Mouse (Mus musculus): Measurements from ENCODE around the gene Anks3.

Gene Anks3

GRCm38 (mm10) chr16:4969055-4969843 lies 5.2 kb upstream of the Anks3 start:
- in situ Hi-C loops (cut with MboI, MseI), result loop anchor here (5.0 kb wide), 1 partner anchor 173 kb away; no protein-coding TSS in a partner anchor

GRCm38 (mm10) chr16:4968426-4968825 lies 4.4 kb upstream of the Anks3 start:
- in situ Hi-C loops (cut with MboI, MseI), result loop anchor here (5.0 kb wide), 1 partner anchor 174 kb away; no protein-coding TSS in a partner anchor

GRCm38 (mm10) chr16:4965392-4966129 lies 1.6 kb upstream of the Anks3 start:
- in situ Hi-C loops (cut with MboI, MseI), result loop anchor here (5.0 kb wide), 1 partner anchor 177 kb away; no protein-coding TSS in a partner anchor

- in situ Hi-C loops (cut with MboI, MseI), result loop anchor here (5.0 kb wide), 1 partner anchor 177 kb away; no protein-coding TSS in a partner anchor
Observed at GRCm38 (mm10) chr16:4964731-4965391, 856 bp upstream of the Anks3 start.

- in situ Hi-C loops (cut with MboI, MseI), result no loop called here
Observed at GRCm38 (mm10) chr16:4963346-4963745, 659 bp downstream of the Anks3 start.

GRCm38 (mm10) chr16:4960260-4960659 lies 3.7 kb downstream of the Anks3 start:
- in situ Hi-C loops (cut with MboI, MseI), result no loop called here

GRCm38 (mm10) chr16:4957446-4957845 lies 6.6 kb downstream of the Anks3 start:
- in situ Hi-C loops (cut with MboI, MseI), result no loop called here

GRCm38 (mm10) chr16:4956609-4957008 lies 7.4 kb downstream of the Anks3 start:
- in situ Hi-C loops (cut with MboI, MseI), result no loop called here

- in situ Hi-C loops (cut with MboI, MseI), result loop anchor here (25.0 kb wide), 1 partner anchor 835 kb away; no protein-coding TSS in a partner anchor
Observed at GRCm38 (mm10) chr16:4947378-4947777, 16.6 kb downstream of the Anks3 start.

- in situ Hi-C loops (cut with MboI, MseI), result loop anchor here (25.0 kb wide), 1 partner anchor 834 kb away; no protein-coding TSS in a partner anchor
Observed at GRCm38 (mm10) chr16:4946155-4946554, 17.9 kb downstream of the Anks3 start.

GRCm38 (mm10) chr16:4945415-4945814 lies 18.6 kb downstream of the Anks3 start:
- in situ Hi-C loops (cut with MboI, MseI), result loop anchor here (25.0 kb wide), 1 partner anchor 833 kb away; no protein-coding TSS in a partner anchor

GRCm38 (mm10) chr16:4943431-4943830 lies 20.6 kb downstream of the Anks3 start:
- in situ Hi-C loops (cut with MboI, MseI), result loop anchor here (25.0 kb wide), 1 partner anchor 831 kb away; no protein-coding TSS in a partner anchor

- in situ Hi-C loops (cut with MboI, MseI), result loop anchor here (25.0 kb wide), 1 partner anchor 831 kb away; no protein-coding TSS in a partner anchor
Observed at GRCm38 (mm10) chr16:4942868-4943267, 21.1 kb downstream of the Anks3 start.

- in situ Hi-C loops (cut with MboI, MseI), result loop anchor here (25.0 kb wide), 1 partner anchor 829 kb away; no protein-coding TSS in a partner anchor
Observed at GRCm38 (mm10) chr16:4941016-4941415, 23.0 kb downstream of the Anks3 start.

- in situ Hi-C loops (cut with MboI, MseI), result loop anchor here (25.0 kb wide), 1 partner anchor 828 kb away; no protein-coding TSS in a partner anchor
Observed at GRCm38 (mm10) chr16:4940311-4940850, 23.6 kb downstream of the Anks3 start.

GRCm38 (mm10) chr16:4939412-4939811 lies 24.6 kb downstream of the Anks3 start:
- in situ Hi-C loops (cut with MboI, MseI), result loop anchor here (25.0 kb wide), 1 partner anchor 827 kb away; no protein-coding TSS in a partner anchor

- in situ Hi-C loops (cut with MboI, MseI), result loop anchor here (25.0 kb wide), 1 partner anchor 827 kb away; no protein-coding TSS in a partner anchor
Observed at GRCm38 (mm10) chr16:4938989-4939388, 25.0 kb downstream of the Anks3 start.

- in situ Hi-C loops (cut with MboI, MseI), result loop anchor here (25.0 kb wide), 1 partner anchor 826 kb away; no protein-coding TSS in a partner anchor
Observed at GRCm38 (mm10) chr16:4938461-4938860, 25.5 kb downstream of the Anks3 start, which contains the start of gene Nudt16l1. Gene Nudt16l1, plus strand, starts transcription at chr16:4938761.

GRCm38 (mm10) chr16:4937351-4938190 lies 26.4 kb downstream of the Anks3 start:
- in situ Hi-C loops (cut with MboI, MseI), result loop anchor here (25.0 kb wide), 1 partner anchor 825 kb away; no protein-coding TSS in a partner anchor
